Mouse (Mus musculus) thymus, adult 2 months (tissue): ENCODE results near the gene Usp32.

Experiments used
- CTCF ChIP-seq: fragments of 200-500 bp; IDR thresholded peaks from 2 replicates; pipeline ENCODE4 v1.5.1; 2012; ENCODE audit warnings: mild to moderate bottlenecking, control low read depth, low read length, moderate library complexity, borderline replicate concordance; ENCODE audit not compliant: control insufficient read depth, poor library complexity, insufficient read depth; ENCODE audit errors: extremely low read depth
- POLR2A ChIP-seq: fragments of 200-500 bp; IDR thresholded peaks from 2 replicates; pipeline ENCODE4 v1.6.1; 2012; ENCODE audit warnings: mild to moderate bottlenecking, low read length, control low read depth, moderate library complexity; ENCODE audit not compliant: control insufficient read depth, poor library complexity, insufficient read depth; ENCODE audit errors: extremely low read depth

DNA sequence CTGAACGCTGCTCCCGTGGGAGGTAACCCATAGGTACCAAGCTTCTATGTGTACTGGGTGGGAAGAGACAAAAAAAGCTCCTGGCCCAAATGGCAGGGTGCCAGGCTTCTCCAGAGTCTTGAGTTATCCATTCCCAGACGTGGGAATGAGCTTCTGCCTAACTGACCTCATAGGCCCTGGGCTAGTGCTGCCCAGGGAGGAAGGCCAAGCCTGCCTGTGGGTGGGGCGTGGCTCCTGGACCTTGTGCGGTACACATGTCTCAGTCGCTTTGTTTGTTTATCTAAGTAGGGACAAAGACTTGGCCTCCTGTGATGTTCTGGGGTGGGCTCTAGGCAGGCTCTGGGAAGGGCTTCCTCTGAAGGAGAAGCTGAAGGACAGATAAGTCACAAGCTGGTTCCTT is 171.2 kb downstream of the Usp32 start:
- TF ChIP-seq POLR2A (no peak), CTCF (no peak)
